Mouse (Mus musculus): ENCODE results near the gene Gsdma3.

GRCm38 (mm10) chr11:98583265-98583552 lies 43.0 kb upstream of the Gsdma3 start:
- TF ChIP-seq CTCF (IDR thresholded peaks at IDR 0.05; ENCODE audit: extremely low read depth, insufficient read depth, low read length) (no peak), POLR2A (IDR thresholded peaks at IDR 0.05; ENCODE audit: extremely low read depth, insufficient read depth, low read length) (no peak)

Data from cortical plate, adult 2 months (tissue).